Mouse (Mus musculus) stomach, embryonic 14.5 days (tissue): Measurements from ENCODE around the gene Ltb4r2. TPM values are rescaled to one million over a fixed set of nuclear protein-coding genes. Genes with fewer than 3 reads are reported as not detected.

Experiments
- ATAC-seq: fragments of 200-750 bp; cut with Nextera tagmentation; 2 replicates; pipeline ENCODE4 v1.8.0; 2017; ENCODE audit warnings: low read depth, moderate TSS enrichment; ENCODE audit not compliant: insufficient number of reproducible peaks, insufficient read depth, low FRiP score
- H3K27ac ChIP-seq: fragments of 300-500 bp; sonication (generic); 2 replicates; pipeline ENCODE4 v1.5.1; 2014; ENCODE audit warnings: mild to moderate bottlenecking, low read length, moderate library complexity, mixed read lengths
- H3K27me3 ChIP-seq: fragments of 300-500 bp; sonication (generic); 2 replicates; pipeline ENCODE4 v1.6.1; 2014; ENCODE audit warnings: low read length, control low read depth, mixed read lengths; ENCODE audit not compliant: control insufficient read depth, insufficient read depth
- H3K36me3 ChIP-seq: fragments of 300-500 bp; sonication (generic); 2 replicates; pipeline ENCODE4 v1.6.1; 2014; ENCODE audit warnings: mild to moderate bottlenecking, control low read depth, low read length, moderate library complexity, mixed read lengths; ENCODE audit not compliant: control insufficient read depth, insufficient read depth
- H3K4me1 ChIP-seq: fragments of 300-500 bp; sonication (generic); 2 replicates; pipeline ENCODE4 v1.6.1; 2014; ENCODE audit warnings: low read length, control low read depth, mixed read lengths; ENCODE audit not compliant: control insufficient read depth, insufficient read depth
- H3K4me2 ChIP-seq: fragments of 300-500 bp; sonication (generic); replicated peaks from 2 replicates; pipeline ENCODE4 v1.6.1; 2014; ENCODE audit warnings: low read depth, low read length, control low read depth
- H3K4me3 ChIP-seq: fragments of 300-500 bp; sonication (generic); 2 replicates; pipeline ENCODE4 v1.5.1; 2014; ENCODE audit warnings: low read depth, low read length, control low read depth
- H3K9ac ChIP-seq: fragments of 300-500 bp; sonication (generic); replicated peaks from 2 replicates; pipeline ENCODE4 v1.6.1; 2014; ENCODE audit warnings: low read depth, mild to moderate bottlenecking, control low read depth, low read length, moderate library complexity, mixed read lengths
- H3K9me3 ChIP-seq: fragments of 300-500 bp; sonication (generic); 2 replicates; pipeline ENCODE4 v1.6.1; 2016; ENCODE audit warnings: low read depth, low read length, control low read depth; ENCODE audit not compliant: control insufficient read depth
- WGBS: fragments of 180-500 bp; shearing (Covaris S2); extraction: QIAGEN DNeasy Blood & Tissue Kit; methylation state at CpG from one replicate; pipeline ENCODE4 v1.1.7; 2014; 5-methylcytosine and 5-hydroxymethylcytosine counted together
- polyA plus RNA-seq: library from polyadenylated mRNA; unstranded; fragments of >200 nt; fragmentation: Nextera tagmentation; extraction: Ambion mirVana; gene quantifications from 2 replicates; pipeline ENCODE4 v1.2.1, GENCODE M21; 2014

The Ltb4r2 gene
- polyA plus RNA-seq, 1 experiment from 2014 or later: 0.13 TPM

GRCm38 (mm10) chr14:55787731-55788130 lies 26.5 kb downstream of the Ltb4r2 start:
- Histone ChIP-seq H3K4me2 (peak overlapping the region; percentile 68), H3K4me3 (peak overlapping the region; percentile 45)
- 38% methylated on average over 11 of the region's 11 CpGs for WGBS

GRCm38 (mm10) chr14:55788256-55789050 lies 27.2 kb downstream of the Ltb4r2 start, which contains the start of gene Ripk3:
Gene Ripk3, minus strand, starts transcription at chr14:55788865.
- Histone ChIP-seq H3K9me3 (no peaks in the 10 kb centered on the region), H3K4me3 (peak within 1 kb of the TSS; percentile 45), H3K9ac (peak within 1 kb of the TSS; percentile 34), H3K36me3 (no peaks in the 10 kb centered on the region), H3K27me3 (peaks cover 6% of the 10 kb centered on the region), H3K27ac (no peak within 1 kb of the TSS), H3K4me1 (peaks cover 7% of the 10 kb centered on the region; the same call in 1 of the 2 replicates), H3K4me2 (peak within 1 kb of the TSS; percentile 68)
- WGBS: 4% methylated on average over 40 of the region's 40 CpGs
- ATAC-seq: peak; percentile 19; the same call in 1 of the 2 replicates

More at GRCm38 (mm10) chr14:55787731-55788130, 26.5 kb downstream of the Ltb4r2 start:
- Histone ChIP-seq H3K36me3 (no peaks in the 10 kb centered on the region), H3K4me1 (peaks cover 14% of the 10 kb centered on the region; the same call in 1 of the 2 replicates), H3K27ac (no peak overlapping the region), H3K27me3 (peaks cover 6% of the 10 kb centered on the region), H3K9ac (no peak overlapping the region), H3K9me3 (no peaks in the 10 kb centered on the region)
- no peak for ATAC-seq

- Histone ChIP-seq H3K27ac (no peak overlapping the region), H3K36me3 (no peaks in the 10 kb centered on the region), H3K9ac (no peak overlapping the region), H3K27me3 (no peaks in the 10 kb centered on the region), H3K4me1 (no peaks in the 10 kb centered on the region), H3K4me2 (no peak overlapping the region), H3K9me3 (no peaks in the 10 kb centered on the region), H3K4me3 (no peak overlapping the region)
- ATAC-seq: no peak
- WGBS: 68% methylated on average over 2 of the region's 2 CpGs
These were observed 32.2 kb downstream of the Ltb4r2 start for GRCm38 (mm10) chr14:55793461-55793860.

- no peak for ATAC-seq
- no peak overlapping the region for H3K9ac ChIP-seq
- no peaks in the 10 kb centered on the region for H3K36me3 ChIP-seq
- no peaks in the 10 kb centered on the region for H3K27me3 ChIP-seq
- WGBS: 61% methylated on average over 2 of the region's 2 CpGs
- no peaks in the 10 kb centered on the region for H3K9me3 ChIP-seq
- no peak overlapping the region for H3K4me2 ChIP-seq
- no peaks in the 10 kb centered on the region for H3K4me1 ChIP-seq
- H3K27ac ChIP-seq: no peak overlapping the region
- H3K4me3 ChIP-seq: no peak overlapping the region
These were observed 32.7 kb downstream of the Ltb4r2 start for GRCm38 (mm10) chr14:55793946-55794345.

- ATAC-seq: peak; percentile 67; the same call in 1 of the 2 replicates
- H3K27ac ChIP-seq: peak overlapping the region; percentile 45; the same call in 1 of the 2 replicates
These were observed 34.3 kb downstream of the Ltb4r2 start for GRCm38 (mm10) chr14:55795380-55796163.

More at GRCm38 (mm10) chr14:55795380-55796163, 34.3 kb downstream of the Ltb4r2 start:
- no peak overlapping the region for H3K9ac ChIP-seq
- no peaks in the 10 kb centered on the region for H3K27me3 ChIP-seq
- H3K4me1 ChIP-seq: no peaks in the 10 kb centered on the region
- H3K4me2 ChIP-seq: no peak overlapping the region
- no peaks in the 10 kb centered on the region for H3K9me3 ChIP-seq
- WGBS: 69% methylated on average over 15 of the region's 15 CpGs
- no peak overlapping the region for H3K4me3 ChIP-seq
- H3K36me3 ChIP-seq: no peaks in the 10 kb centered on the region

Other genes starting within 250 kb of the Ltb4r2 start
- not detected in 2 replicates for gene Nrl, start 236.4 kb upstream of the Ltb4r2 start, polyA plus RNA-seq
- 43.4 and 44.0 TPM in 2 replicates for gene Pck2, start 221.2 kb upstream of the Ltb4r2 start, polyA plus RNA-seq
- gene Dcaf11, start 201.4 kb upstream of the Ltb4r2 start, polyA plus RNA-seq: 67.6 and 69.6 TPM in 2 replicates
- 0.91 and 1.2 TPM in 2 replicates for gene A730061H03Rik, start 201.0 kb upstream of the Ltb4r2 start, polyA plus RNA-seq
- gene Fitm1, start 185.8 kb upstream of the Ltb4r2 start, polyA plus RNA-seq: 0.61 TPM in 1 of 2 replicates, not detected in the other
- 161 and 170 TPM in 2 replicates for gene Psme1, start 183.3 kb upstream of the Ltb4r2 start, polyA plus RNA-seq
- gene Emc9, start 176.1 kb upstream of the Ltb4r2 start, polyA plus RNA-seq: 5.9 and 7.1 TPM in 2 replicates
- gene Psme2, start 170.3 kb upstream of the Ltb4r2 start, polyA plus RNA-seq: 296 and 307 TPM in 2 replicates
- 13.2 and 15.1 TPM in 2 replicates for gene Rnf31, start 169.7 kb upstream of the Ltb4r2 start, polyA plus RNA-seq
- gene Irf9, start 157.9 kb upstream of the Ltb4r2 start, polyA plus RNA-seq: 7.4 and 8.1 TPM in 2 replicates
- 7.1 and 10.9 TPM in 2 replicates for gene Rec8, start 143.4 kb upstream of the Ltb4r2 start, polyA plus RNA-seq
- gene Ipo4, start 125.5 kb upstream of the Ltb4r2 start, polyA plus RNA-seq: 93.6 and 105 TPM in 2 replicates
- 3.7 and 3.9 TPM in 2 replicates for gene Gm49378, start 123.5 kb upstream of the Ltb4r2 start, polyA plus RNA-seq
- gene Tm9sf1, start 117.6 kb upstream of the Ltb4r2 start, polyA plus RNA-seq: 109 and 112 TPM in 2 replicates
- 0.59 and 1.6 TPM in 2 replicates for gene Tssk4, start 111.2 kb upstream of the Ltb4r2 start, polyA plus RNA-seq
- gene Mdp1, start 100.9 kb upstream of the Ltb4r2 start, polyA plus RNA-seq: 54.8 and 55.8 TPM in 2 replicates
- 56.8 and 63.6 TPM in 2 replicates for gene Gmpr2, start 89.5 kb upstream of the Ltb4r2 start, polyA plus RNA-seq
- 535 and 580 TPM in 2 replicates for gene Nedd8, start 89.3 kb upstream of the Ltb4r2 start, polyA plus RNA-seq
- gene Tinf2, start 79.6 kb upstream of the Ltb4r2 start, polyA plus RNA-seq: 44.2 and 45.5 TPM in 2 replicates
- gene Tgm1, start 47.5 kb upstream of the Ltb4r2 start, polyA plus RNA-seq: 19.5 and 21.3 TPM in 2 replicates
- 30.0 and 31.0 TPM in 2 replicates for gene Rabggta, start 39.2 kb upstream of the Ltb4r2 start, polyA plus RNA-seq
- 83.0 and 99.4 TPM in 2 replicates for gene Dhrs1, start 15.7 kb upstream of the Ltb4r2 start, polyA plus RNA-seq
- 36.6 and 38.8 TPM in 2 replicates for gene Nop9, start 15.7 kb upstream of the Ltb4r2 start, polyA plus RNA-seq
- 2.3 and 2.6 TPM in 2 replicates for gene Cideb, start 3.0 kb upstream of the Ltb4r2 start, polyA plus RNA-seq
- 0.42 and 0.88 TPM in 2 replicates for gene Ltb4r1, start 4.5 kb downstream of the Ltb4r2 start, polyA plus RNA-seq
- gene Adcy4, start 22.7 kb downstream of the Ltb4r2 start, polyA plus RNA-seq: 4.3 and 5.8 TPM in 2 replicates
- 25.3 and 32.3 TPM in 2 replicates for gene Ripk3, start 27.4 kb downstream of the Ltb4r2 start, polyA plus RNA-seq
- gene Nfatc4, start 61.7 kb downstream of the Ltb4r2 start, polyA plus RNA-seq: 54.9 and 56.6 TPM in 2 replicates
- gene Nynrin, start 92.6 kb downstream of the Ltb4r2 start, polyA plus RNA-seq: 14.2 and 17.2 TPM in 2 replicates
- gene Cbln3, start 123.0 kb downstream of the Ltb4r2 start, polyA plus RNA-seq: 0.36 and 0.45 TPM in 2 replicates
- gene Khnyn, start 123.5 kb downstream of the Ltb4r2 start, polyA plus RNA-seq: 10.4 TPM in 2 replicates
- gene Sdr39u1, start 138.9 kb downstream of the Ltb4r2 start, polyA plus RNA-seq: 64.4 and 71.5 TPM in 2 replicates
- 2.6 and 3.4 TPM in 2 replicates for gene Cma1, start 183.2 kb downstream of the Ltb4r2 start, polyA plus RNA-seq
- not detected in 2 replicates for gene Cma2, start 189.6 kb downstream of the Ltb4r2 start, polyA plus RNA-seq